ENCODE assay signal across 18 mouse cellular contexts in the genomic region with DNA sequence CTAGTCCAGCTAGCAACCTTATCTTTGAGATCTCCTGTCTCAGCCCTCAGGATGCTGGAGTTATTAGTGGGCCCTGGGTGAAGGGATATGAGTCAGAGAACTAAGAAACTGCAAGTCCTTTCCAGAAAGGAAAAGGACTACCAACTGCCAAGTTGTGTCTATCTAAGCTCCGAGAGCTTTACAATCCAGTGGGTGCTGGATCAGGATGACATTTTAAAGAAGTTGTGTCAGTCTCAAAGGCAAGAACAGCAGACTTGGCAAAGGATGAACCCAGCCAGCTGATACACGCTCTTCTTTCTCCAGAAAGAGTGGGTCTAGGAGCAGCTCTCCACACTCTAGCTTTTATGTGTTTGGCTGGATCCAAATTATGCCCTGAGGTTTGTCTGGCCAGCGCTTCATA.
"Had no signal": no experiment of that assay in that cellular context is flagged by ENCODE, and none has a peak within 500 bp of the region (broad histone marks: within the 10 kb centered on the region; RNA-seq: fewer than 3 reads in every experiment).

No protein-coding gene starts in this region.

- H3K4me3 ChIP-seq: liver, embryonic 15.5 days; lung, embryonic 15.5 days; midbrain, embryonic 10.5 days; midbrain, embryonic 12.5 days; myocyte; neural tube, embryonic 13.5 days; neural tube, embryonic 15.5 days; stomach, embryonic 15.5 days had no signal

- ATAC-seq: liver, postnatal 0 days; midbrain, embryonic 16.5 days had no signal

- H3K4me2 ChIP-seq: liver, embryonic 15.5 days; lung, embryonic 15.5 days; midbrain, embryonic 12.5 days; neural tube, embryonic 13.5 days; neural tube, embryonic 15.5 days; stomach, embryonic 15.5 days had no signal

- H3K27me3 ChIP-seq: liver, embryonic 15.5 days; lung, embryonic 15.5 days; midbrain, embryonic 12.5 days; neural tube, embryonic 13.5 days; stomach, embryonic 15.5 days had no signal

- H3K36me3 ChIP-seq: liver, embryonic 15.5 days; lung, embryonic 15.5 days; midbrain, embryonic 10.5 days; midbrain, embryonic 12.5 days; neural tube, embryonic 13.5 days; neural tube, embryonic 15.5 days; stomach, embryonic 15.5 days had no signal

- H3K27ac ChIP-seq: liver, embryonic 15.5 days; lung, embryonic 15.5 days; midbrain, embryonic 10.5 days; midbrain, embryonic 12.5 days; neural tube, embryonic 13.5 days; neural tube, embryonic 15.5 days; stomach, embryonic 15.5 days; stomach, postnatal 0 days had no signal

- DNase-seq: liver, postnatal 0 days; lung, adult 2 months; lung, postnatal 10 days; lung, postnatal 4 days; midbrain, embryonic 14.5 days; thymus, adult 18-20 months; thymus, postnatal 14 days; thymus, postnatal 36 days had no signal

- H3K9ac ChIP-seq: liver, embryonic 15.5 days; liver, postnatal 0 days; lung, embryonic 15.5 days; midbrain, embryonic 12.5 days; neural tube, embryonic 13.5 days; neural tube, embryonic 15.5 days; stomach, embryonic 15.5 days had no signal

- H3K9me3 ChIP-seq: liver, embryonic 15.5 days; lung, embryonic 15.5 days; midbrain, embryonic 10.5 days; midbrain, embryonic 12.5 days; neural tube, embryonic 13.5 days; neural tube, embryonic 15.5 days; stomach, embryonic 15.5 days had no signal

- H3K4me1 ChIP-seq: liver, embryonic 15.5 days; lung, embryonic 15.5 days; midbrain, embryonic 12.5 days; neural tube, embryonic 13.5 days; neural tube, embryonic 15.5 days; stomach, embryonic 15.5 days had no signal
